Mouse (Mus musculus): Measurements from ENCODE around the gene Gstt2.

Gene Gstt2

DNA sequence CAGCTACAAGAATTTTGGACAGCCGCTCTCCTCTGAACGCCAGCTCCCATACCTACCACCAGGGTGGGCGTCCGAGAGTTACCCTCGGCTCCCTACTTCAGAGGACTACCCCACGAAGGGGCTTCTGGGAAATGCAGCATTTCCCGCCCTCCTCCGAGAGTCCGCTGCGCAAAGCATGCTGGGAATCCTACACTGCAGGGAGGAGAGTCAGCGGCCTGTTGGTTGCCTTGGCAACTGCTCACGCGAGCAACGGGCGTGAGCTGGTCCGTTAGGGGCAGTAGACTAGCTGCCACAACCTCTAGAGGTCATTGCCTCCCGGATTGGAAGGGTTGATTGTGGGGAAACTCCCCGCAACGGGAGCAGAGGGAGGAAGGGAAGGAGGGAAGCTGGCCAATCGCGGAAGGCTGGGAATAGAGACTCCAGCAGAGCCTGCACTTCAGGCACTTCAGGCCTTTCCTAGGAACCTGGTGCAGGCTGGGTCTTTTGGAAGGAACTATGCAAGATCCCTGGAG lies at the start of gene Gstt2:
TSS of gene Gstt2 (minus strand) at position 177 of the 512 bp plus-strand sequence.
- in situ Hi-C loops (cut with MboI; ENCODE audit: unreplicated experiment in 2 of 2), result no loop called here

DNA sequence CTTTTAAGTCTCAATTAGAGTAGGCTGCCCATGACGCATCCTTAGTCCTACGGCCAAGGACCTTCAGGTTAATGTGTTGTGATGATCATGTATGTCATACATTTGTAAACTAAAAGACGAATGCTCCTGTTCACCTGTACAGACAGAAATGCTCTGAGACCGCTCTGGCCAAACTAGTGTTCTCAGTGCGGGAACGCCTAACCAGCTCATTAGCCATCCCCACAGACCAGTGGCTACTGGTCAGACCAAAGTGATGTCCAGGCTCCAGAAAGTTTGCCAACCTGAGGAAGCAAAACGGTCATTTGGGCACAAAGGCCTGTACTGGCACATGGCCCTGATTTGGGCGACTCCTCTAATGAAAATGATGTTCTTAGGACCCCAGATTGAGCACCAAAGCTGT lies 47.5 kb upstream of the Gstt2 start:
- in situ Hi-C loops (cut with MboI; ENCODE audit: unreplicated experiment in 2 of 2), result loop anchor here (5.0 to 10.0 kb wide), 5 partner anchors 68 to 320 kb away; partner anchors contain the start of genes Gm5134 (in 2 of the 2) and Slc5a4b (in 1 of the 2)

GRCm38 (mm10) chr10:75883232-75883552 lies 46.0 kb upstream of the Gstt2 start:
- in situ Hi-C loops (cut with MboI; ENCODE audit: unreplicated experiment in 2 of 2), result loop anchor here (5.0 to 10.0 kb wide), 3 partner anchors 232 to 322 kb away; partner anchors contain the start of gene Slc5a4b (in 1 of the 2)

GRCm38 (mm10) chr10:75882433-75883231 lies 45.4 kb upstream of the Gstt2 start:
- in situ Hi-C loops (cut with MboI; ENCODE audit: unreplicated experiment in 2 of 2), result loop anchor here (5.0 to 10.0 kb wide), 3 partner anchors 232 to 322 kb away; partner anchors contain the start of gene Slc5a4b (in 1 of the 2)

GRCm38 (mm10) chr10:75881578-75882432 lies 44.6 kb upstream of the Gstt2 start:
- in situ Hi-C loops (cut with MboI; ENCODE audit: unreplicated experiment in 2 of 2), result loop anchor here (5.0 to 10.0 kb wide), 3 partner anchors 233 to 323 kb away; partner anchors contain the start of gene Slc5a4b (in 1 of the 2)

DNA sequence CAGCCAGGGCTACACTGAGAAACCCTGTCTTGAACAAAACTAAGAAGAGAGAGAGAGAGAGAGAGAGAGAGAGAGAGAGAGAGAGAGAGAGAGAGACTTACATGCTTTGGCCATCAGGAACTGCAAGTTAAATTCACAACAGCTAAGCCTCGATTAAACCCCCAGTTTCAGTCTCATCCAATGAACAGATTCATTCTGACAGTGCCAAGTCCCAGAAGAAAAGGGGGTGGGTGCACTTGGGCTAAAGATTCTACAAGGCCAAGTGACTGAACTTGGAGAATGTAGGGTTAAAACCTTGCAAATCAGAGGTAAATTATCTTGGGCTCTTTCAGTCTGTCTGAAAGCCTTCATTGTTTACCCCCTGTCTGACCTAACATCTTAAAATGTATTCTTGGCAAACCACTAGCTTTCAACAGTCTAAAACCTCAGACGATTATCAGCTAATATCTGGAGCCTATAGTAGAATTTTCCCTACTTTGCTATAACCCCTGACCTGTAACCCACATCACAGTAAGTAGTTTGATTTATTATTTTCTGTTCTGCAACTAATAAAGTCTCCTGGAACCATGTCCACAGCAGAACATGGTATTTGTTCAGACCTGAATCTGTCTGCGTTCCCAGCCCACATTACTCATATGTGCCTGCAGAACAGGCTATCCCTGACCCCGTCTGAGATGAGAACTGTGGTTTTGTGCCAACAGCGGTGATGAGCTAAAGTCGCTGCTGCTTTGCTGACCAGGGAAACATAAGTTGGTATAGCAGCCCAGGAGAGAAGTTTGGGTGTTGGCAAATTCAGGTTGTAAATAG lies 43.8 kb upstream of the Gstt2 start:
- in situ Hi-C loops (cut with MboI; ENCODE audit: unreplicated experiment in 2 of 2), result loop anchor here (5.0 to 10.0 kb wide), 3 partner anchors 234 to 324 kb away; partner anchors contain the start of gene Slc5a4b (in 1 of the 2)

- in situ Hi-C loops (cut with MboI; ENCODE audit: unreplicated experiment in 2 of 2), result loop anchor here (5.0 to 10.0 kb wide), 3 partner anchors 234 to 324 kb away; partner anchors contain the start of gene Slc5a4b (in 1 of the 2)
These were observed 43.1 kb upstream of the Gstt2 start for GRCm38 (mm10) chr10:75880351-75880750.

GRCm38 (mm10) chr10:75878836-75879235 lies 41.6 kb upstream of the Gstt2 start:
- in situ Hi-C loops (cut with MboI; ENCODE audit: unreplicated experiment in 2 of 2), result no loop called here

DNA sequence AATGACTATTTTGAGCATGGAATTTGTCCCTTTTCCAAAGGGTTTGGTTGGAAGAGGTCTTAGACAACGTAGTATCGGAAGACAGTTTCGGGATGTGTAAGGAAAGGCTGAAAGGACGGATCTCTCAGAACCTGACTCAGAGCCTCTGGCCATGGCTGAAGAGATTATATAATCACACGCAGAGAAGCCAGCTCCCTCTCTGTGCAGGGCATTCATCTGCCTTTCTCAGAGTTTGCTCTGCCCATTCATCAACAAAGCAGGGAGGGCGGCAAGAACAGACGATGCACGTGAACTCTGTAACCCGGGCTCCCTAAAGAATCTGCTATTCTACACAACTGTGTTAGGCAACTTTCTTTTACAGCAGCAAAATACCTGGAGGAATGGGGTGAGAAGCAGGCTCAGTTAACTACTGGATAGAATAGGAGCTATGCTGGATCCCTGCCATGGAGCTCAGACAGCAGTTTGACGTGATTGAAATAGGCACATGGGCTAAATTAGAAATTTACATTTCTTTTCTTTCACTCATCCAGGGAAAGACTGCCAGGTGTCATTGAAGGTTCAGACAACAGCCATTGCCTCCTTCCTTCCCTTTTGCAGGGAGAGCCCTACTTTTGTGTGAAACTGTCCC lies 36.4 kb upstream of the Gstt2 start:
- in situ Hi-C loops (cut with MboI; ENCODE audit: unreplicated experiment in 2 of 2), result no loop called here

DNA sequence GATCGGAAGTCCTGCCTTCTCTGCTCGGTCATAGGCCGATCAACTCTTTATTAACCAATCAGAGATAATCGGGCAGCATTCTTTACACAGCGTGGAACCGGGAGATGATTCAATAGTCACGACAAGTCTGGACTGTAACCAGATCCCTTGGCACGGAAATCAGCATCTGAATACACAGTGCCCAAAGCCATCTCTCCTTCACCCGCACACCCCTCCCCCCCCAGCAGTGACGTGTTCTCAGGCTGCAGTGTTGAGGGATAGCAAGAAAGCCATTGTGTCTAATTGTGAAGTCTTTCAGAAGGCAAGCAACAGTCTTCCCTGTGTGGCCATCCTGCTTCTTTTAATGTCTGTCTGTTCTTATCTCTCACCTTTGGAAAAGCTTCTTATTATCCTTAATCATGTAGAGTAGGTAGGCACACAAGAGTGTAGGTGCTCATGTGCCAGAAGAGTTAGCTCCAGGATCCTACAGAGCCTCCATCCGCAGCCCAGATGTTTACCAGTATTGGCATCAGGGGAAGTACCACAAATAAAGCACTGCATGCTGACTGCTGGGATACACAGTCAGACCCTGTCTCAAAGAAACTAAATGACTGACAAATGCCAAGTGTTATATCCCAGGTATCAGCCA lies 35.8 kb upstream of the Gstt2 start:
- in situ Hi-C loops (cut with MboI; ENCODE audit: unreplicated experiment in 2 of 2), result no loop called here

DNA sequence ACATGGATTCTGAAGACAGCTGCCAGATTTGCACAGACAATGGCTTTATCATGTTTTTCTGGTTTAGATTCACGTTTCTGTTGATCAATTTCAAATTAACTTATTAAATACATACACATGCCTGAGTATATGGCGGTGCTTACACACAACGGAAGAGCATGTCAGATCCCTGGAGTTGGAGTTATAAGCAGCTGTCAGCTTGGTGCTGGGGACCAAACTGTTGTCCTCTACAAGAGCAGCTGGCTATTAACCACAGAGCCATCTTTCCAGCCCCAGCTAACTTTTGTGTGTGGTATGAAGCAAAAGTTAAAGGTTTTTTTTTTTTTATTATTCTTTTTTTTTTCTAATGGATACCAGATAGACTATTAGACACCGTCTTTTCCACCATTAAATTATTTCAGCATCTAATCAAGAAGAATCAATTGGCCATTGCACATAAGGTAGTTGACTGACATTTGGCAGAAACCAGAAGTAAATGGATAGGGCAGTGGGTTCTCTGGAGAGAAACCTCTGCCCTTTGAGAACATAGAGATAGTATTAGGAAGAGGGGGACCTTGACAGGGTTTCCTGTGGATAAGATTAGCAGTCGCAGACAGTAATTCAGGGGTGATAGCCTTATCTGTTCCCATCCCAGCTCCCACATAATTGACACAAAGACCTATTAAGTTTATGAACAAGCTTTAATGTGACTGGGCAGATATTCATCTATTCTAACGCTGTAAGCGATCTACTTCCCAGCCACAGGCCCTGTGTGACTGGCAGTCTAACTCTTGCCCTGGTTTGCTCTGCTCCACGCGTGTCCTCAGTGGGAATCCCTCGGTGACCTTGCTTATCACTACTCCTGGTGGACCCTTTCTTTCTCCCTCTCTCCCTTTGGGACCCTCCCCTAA lies 35.0 kb upstream of the Gstt2 start:
- in situ Hi-C loops (cut with MboI; ENCODE audit: unreplicated experiment in 2 of 2), result no loop called here

DNA sequence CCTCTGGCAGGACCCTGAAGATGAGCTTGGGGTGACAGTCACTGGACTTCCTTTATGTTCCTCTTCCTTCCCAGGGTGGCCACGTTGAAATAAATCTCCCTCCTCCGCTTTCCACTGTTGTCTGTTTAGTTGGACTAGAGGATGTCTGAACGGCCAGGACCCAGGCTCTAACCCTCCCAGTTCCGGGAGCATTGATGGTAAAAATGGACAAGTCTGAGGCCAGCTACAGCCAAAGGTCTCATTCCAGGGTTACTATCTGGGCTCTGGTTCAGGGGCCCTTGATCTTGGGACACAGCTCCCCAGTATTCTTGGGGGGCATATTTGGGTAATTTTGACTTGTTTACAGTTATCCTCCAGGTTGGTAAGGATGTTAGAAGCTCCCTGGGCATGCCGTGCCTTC lies 24.4 kb upstream of the Gstt2 start:
- in situ Hi-C loops (cut with MboI; ENCODE audit: unreplicated experiment in 2 of 2), result no loop called here

- in situ Hi-C loops (cut with MboI; ENCODE audit: unreplicated experiment in 2 of 2), result no loop called here
These were observed 23.5 kb upstream of the Gstt2 start for GRCm38 (mm10) chr10:75860746-75861145.

GRCm38 (mm10) chr10:75859786-75860470 lies 22.7 kb upstream of the Gstt2 start, which contains the start of gene Mif:
TSS of gene Mif (minus strand) at chr10:75860240.
- in situ Hi-C loops (cut with MboI; ENCODE audit: unreplicated experiment in 2 of 2), result loop anchor here (5.0 kb wide), 3 partner anchors 113 to 273 kb away; partner anchors contain the start of gene Ggt5 (in 2 of the 2)

GRCm38 (mm10) chr10:75859107-75859746 lies 22.0 kb upstream of the Gstt2 start:
- in situ Hi-C loops (cut with MboI; ENCODE audit: unreplicated experiment in 2 of 2), result loop anchor here (5.0 kb wide), 3 partner anchors 112 to 272 kb away; partner anchors contain the start of gene Ggt5 (in 2 of the 2)

DNA sequence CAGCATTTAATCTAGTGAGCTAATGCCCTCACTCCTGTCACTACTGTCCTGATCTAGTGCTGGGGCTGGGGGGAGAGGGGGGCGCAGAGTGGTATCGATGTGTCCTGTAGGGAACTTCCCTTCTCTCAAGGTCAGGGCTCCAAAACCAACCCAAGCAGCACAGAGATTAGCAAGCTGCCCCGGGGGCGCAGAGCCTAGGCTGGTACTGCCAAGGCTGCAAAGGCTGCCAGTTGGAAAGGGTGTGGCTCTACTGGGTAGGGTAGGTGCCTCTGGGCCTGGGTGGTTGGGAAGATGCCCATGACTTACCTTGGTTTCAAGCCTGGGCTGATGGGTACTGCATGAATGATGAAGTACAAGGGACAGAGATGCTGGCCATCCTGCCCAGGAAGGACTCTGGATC lies 20.4 kb upstream of the Gstt2 start:
- in situ Hi-C loops (cut with MboI; ENCODE audit: unreplicated experiment in 2 of 2), result loop anchor here (5.0 kb wide), 3 partner anchors 110 to 270 kb away; partner anchors contain the start of gene Ggt5 (in 2 of the 2)

DNA sequence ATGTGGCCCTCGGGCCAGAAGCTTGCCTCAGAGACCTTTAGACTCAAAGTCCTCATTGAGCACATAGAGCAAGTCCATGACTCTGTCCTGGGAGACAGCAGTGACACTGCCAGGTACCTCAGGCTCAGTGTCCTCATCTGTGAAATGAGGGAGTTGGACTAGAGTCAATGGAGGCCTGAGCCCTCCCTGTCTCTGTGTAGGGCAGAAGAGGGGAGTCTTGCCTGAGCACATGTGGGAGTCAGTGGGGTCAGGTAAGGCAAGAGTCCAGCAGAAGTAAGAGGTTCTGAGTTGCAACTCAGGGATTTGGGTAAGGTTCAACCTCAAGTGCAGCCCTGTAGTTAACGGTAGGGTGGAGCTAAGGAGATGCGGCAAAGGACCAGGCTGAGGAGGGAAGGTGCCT lies 19.8 kb upstream of the Gstt2 start:
- in situ Hi-C loops (cut with MboI; ENCODE audit: unreplicated experiment in 2 of 2), result loop anchor here (5.0 kb wide), 3 partner anchors 110 to 270 kb away; partner anchors contain the start of gene Ggt5 (in 2 of the 2)

Measured in v-Abl transformed pro-B cells (cell line).